Mouse (Mus musculus) gastrocnemius, postnatal 4 days (tissue): ENCODE measurements around the gene Lin54. TPM values are rescaled to one million over a fixed set of nuclear protein-coding genes. Genes with fewer than 3 reads are reported as not detected.

Experiments
- DNase-seq, 2 experiments: peaks; one replicate each; pipeline ENCODE4 v3.0.0; 2021 to 2022; ENCODE audit warnings: low spot score in 2 of 2, mixed read lengths in 2 of 2
- microRNA-seq: library from miRNA; unstranded; fragments of <30 nt; microRNA quantifications from one replicate; pipeline ENCODE4 v1.2.0, GENCODE M21; 2021
- total RNA-seq, 2 experiments: library from RNA; stranded (reverse); gene quantifications; 2 replicates each; pipeline ENCODE4 v1.2.3; 2021

Lin54 gene
- total RNA-seq, 2 experiments from 2014 or later: 12.0 to 14.6 TPM

DNA sequence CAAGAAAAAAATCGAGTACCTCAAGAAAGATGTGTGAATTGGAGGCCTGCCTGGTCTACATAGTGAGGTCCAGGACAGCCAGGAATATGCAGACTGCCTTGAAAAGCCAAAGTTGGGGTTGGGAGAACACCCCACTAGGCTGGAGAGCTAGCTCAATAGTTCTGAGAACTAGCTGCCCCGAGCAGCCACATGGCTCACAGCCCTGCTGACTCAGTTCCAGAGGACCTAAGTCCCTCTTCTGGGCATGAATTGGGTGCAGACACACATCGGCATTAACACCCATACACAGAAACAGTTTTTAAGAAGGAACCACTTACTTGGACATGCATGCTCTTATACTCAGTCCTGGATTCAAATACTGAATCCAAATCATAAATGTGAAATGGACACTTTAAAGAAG, 76.2 kb downstream of the Lin54 start:
- no peak for DNase-seq

DNA sequence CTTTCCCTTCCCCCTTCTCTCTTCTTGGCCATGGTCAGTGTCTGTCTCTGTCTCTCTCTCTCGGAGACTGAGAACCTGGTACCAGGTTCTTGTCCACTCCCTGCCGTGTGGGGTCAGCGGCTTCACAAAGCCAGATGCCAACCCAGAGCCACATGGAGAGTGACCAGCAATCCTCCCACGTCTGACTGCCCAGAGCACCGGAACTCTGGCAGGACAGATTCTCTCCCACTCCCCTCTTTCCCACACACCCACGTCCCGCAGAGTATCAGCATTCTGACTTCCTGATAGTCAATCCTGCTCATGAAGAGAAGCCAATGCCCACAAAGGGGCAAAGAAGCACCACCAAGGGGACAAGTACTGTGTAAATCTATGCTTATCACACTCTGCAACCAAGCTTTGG, 76.8 kb downstream of the Lin54 start:
- no peak for DNase-seq

DNA sequence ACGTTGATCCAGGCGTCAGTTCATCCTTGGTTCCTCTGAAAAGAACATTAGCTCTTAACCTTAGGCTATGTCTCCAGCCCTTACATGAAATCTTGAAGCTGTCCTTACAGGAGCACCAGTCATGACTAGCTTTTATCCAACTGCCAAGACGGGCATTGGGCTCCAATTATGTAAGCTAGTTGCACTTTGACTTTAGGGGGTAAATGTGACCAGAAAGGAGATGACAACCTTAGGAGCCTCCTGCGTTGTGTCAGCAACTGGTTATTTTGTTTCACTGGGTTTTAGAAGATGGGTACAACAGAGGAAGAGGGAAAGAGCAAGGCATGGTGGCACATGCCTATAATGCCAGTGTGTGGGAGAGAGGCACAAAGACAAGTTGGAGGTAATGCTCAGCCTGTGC, 81.6 kb downstream of the Lin54 start:
- no peak for DNase-seq

DNA sequence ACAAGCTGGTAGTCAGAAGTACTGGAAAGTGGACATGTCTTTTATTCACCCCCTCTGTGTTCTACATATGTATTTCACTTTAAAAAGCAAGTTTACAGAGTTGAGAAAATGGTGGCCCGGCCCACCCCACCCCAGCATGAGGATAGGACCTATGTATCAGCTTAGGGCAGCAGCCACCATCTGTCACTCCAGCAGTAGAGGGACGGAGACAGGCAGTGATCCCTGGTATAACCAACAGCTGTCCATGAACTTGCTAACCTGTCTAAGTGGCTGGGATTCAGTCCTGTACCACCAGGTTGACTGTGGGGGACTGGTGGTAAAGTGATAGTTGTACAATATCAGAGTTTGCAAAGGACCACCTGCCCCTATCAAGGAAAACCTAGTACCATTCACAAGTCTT, 82.4 kb downstream of the Lin54 start:
- DNase-seq: no peak

DNA sequence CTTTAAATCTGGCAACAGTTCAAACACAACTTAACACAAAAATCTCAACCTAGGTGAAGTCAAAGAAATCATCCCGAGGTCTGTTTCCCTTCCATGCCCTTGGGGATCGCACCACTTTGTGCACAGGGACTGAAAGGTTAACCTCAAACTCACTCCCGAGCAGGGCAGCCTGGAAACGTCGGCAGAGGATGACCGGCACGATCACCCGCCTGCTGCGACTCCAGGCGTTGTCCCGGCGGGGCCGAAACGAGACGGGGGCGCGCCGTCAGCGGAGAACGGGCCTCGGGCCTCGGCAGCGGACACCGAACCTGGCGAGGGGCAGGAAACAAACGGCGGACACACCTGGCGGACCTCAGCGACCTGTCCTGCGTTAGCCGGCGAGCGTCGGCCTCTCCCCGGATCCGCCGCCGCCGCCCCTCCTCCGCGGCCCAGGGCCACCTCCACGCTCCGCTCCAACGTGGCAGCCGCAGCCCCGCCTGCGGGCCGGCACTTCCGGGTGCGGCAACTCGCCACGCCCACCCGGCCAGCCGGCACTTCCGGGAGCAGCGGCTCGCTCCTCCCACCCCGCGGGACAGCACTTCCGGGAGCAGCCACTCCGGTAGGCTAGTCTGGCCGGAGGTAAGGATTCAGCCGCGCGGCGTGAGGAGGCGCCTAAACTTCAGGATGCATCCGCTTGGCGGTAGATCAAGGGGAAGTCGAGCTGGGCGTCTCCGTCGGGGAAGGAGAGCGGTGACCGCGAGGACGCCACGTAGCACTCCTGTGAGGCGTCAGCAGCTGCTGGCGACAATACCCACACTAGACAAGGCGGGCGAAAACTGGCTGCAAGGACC, 84.5 kb downstream of the Lin54 start, which contains the start of gene Sec31a:
TSS of gene Sec31a (minus strand) at position 474 of the 830 bp plus-strand sequence.
- peak; percentile 96 to 99 for DNase-seq

DNA sequence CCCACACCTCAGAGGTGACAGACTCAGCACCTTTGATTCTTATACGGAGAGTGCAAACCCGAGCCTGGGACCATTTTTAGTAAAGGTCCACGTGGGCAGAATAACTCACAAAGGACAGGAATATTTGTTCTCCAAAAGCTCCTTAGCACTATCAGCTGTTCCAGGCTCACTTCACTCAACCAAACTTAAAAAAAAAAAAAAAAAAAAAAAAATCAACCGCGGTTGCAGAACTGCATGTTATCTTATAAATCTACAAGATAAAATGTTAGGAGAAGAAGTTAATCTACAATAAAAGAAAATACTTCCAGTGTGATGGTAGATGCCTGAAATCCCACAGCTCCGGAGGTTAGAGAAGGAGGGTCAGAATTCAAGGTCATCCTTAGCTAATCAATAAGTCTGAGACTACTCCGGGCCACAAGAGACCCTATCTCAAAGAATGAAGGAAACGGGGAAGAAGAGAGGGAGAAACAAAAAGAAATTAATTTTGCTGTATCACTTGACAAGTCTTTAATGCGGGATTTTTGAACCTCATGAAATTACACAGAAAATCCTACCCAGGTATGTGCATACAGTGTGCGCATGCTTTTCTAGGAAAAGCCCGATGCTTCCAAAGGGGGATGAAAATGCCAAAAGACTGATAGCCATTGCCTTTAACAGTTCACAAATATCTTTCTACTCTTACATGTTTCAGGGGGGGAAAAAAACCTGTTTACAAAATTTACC, 85.8 kb downstream of the Lin54 start:
- DNase-seq: no peak

DNA sequence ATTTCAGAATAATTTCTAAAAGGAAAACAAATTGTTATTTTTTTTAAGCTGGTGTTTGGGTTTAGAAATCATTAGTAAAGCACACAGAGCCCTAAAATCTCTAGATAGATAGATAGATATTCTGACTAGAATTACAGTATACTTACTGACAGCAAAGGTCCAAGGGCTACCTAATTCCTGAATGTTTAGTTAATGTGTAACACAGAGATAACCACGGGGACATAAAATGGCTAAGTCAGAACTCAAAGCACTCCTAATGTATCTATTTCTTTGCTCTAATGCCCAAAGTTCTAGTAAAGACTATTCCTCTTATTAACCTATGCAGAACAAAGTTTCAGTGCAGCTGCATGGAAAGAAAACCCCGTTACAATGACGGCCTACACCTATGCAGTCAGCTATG, 87.6 kb downstream of the Lin54 start:
- DNase-seq: no peak

DNA sequence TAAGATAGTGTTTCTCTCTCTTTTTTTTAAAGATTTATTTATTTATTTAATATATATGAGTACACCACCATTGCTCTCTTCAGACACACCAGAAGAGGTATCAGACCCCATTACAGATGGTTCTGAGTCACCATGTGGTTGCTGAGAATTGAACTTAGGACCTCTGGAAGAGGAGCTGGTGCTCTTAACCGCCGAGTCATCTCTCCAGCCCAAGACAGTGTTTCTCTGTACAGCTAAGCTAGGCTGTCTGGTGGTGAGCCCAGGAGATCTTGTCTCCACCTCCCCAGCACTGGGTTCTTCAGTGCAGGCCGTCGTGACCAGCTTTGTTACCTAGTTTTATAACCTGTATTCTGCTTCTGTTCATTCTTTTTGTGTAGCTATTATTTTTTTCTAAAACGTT, 90.2 kb downstream of the Lin54 start:
- peak in 1 of 2 experiments; percentile 3 for DNase-seq

DNA sequence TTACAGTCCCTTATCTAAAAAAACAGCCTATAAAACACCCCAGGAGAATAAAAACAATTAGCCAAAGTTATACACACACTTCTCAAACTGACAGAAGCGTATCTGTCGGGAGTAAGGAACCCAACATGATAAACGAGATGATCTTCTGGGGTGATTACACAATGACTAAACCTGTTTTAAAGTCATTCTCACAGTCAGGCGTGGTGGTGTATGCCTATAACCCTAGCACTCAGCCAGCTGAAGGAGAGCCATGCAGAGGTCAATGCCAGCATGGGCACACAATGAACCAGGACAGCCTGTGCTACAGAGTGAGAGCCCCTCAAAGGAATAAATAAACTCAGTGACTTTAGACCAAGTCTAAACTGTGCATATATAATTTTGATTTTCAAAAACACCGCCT, 92.0 kb downstream of the Lin54 start:
- no peak for DNase-seq

DNA sequence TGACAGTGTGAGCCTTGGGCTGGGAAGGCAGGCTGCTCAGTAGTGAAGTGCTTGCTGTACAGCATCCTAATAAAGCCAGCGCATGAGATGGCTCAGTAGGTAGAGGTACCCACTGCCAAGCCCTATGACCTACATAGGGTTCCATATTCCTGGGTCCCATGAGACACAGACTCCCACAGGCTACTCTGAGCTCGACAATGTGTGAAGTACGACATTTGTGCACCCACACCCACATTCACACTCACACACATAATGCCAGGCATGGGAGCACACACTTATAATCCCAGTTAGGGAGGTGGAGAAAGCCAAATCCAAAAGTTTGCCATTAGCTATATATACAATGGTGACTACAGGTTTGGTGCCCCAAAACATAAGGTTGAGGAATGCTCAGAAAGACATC, 103.7 kb downstream of the Lin54 start:
- no peak for DNase-seq

DNA sequence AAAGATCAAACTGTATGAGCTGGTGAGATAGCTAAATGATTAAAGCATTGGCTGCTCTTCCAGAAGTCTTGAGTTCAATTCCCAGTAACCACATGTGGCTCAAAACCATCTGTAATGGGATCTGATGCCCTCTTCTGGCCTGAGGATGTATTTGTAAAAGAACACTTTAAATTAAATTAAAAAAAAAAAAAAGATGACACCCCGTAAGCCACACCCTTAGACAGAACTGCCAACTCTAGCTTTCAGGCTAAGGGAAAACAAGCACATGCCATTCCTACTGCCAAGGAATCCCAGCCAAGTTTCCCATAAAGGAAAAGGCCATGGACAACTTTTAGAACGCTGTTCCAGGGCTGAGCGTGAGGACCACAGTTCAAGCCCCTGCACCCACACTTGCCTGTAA, 106.8 kb downstream of the Lin54 start:
- no peak for DNase-seq

DNA sequence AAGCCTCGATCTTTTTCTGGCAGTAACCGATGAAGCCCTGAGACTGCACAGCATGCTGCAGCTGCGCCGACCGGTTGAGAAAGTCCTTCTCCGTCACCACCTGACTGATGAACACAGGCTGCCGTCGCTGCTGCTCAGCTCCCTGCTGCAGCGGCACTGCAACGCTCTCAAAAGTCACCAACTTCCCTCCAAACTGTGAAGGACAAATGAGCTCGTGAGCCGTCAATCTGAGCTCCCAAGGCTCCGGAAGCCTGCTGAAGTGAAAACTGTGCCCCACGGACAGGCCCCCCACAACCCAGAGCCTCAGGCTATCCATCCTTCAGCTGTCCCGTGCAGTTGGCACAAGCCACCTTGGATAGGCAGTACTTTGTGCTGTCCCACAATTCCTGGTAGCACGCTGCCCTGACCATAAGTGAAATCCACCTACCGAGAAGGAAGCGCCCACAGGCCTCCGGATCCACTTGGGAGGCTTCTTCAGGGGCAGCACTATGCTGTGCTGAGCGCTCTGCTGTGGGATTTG, 107.9 kb downstream of the Lin54 start:
- DNase-seq: no peak

Small RNA genes lying within 50 kb of the gene (microRNA-seq; reads per million reads assigned to microRNA genes)
- gene Gm23222: not detected

Other genes starting within 250 kb of the Lin54 start
- 100 to 1,000 TPM; 154 to 169 TPM for gene Sec31a, start 84.4 kb downstream of the Lin54 start, total RNA-seq
- 100 to 1,000 TPM; 112 to 114 TPM for gene Cops4, start 17.7 kb upstream of the Lin54 start, total RNA-seq
- 1 to 10 TPM; 2.3 to 7.1 TPM for gene Plac8, start 71.6 kb upstream of the Lin54 start, total RNA-seq
- 10 to 100 TPM; 38.3 to 39.9 TPM for gene Coq2, start 174.5 kb upstream of the Lin54 start, total RNA-seq
- 1 to 10 TPM; 2.2 to 2.4 TPM for gene Hpse, start 219.1 kb upstream of the Lin54 start, total RNA-seq